Mouse (Mus musculus): ENCODE measurements at regions not wholly inside any gene's neighbourhood (a gene's known extent, or its start where the extent isn't known, plus 50 kb on each side); places are given as distances from the start of the nearest gene placed in this dataset.
A peak's percentile ranks its signal among the peaks of the same experiment; 100 is the strongest.

- DNase-seq (ENCODE audit: low read depth, low spot score) = no peak
- CTCF ChIA-PET = interaction anchor here (0.7 to 1.0 kb wide), 3 partner anchors 10 to 14 kb away, joined by 3 read pairs; no protein-coding TSS in a partner anchor
- H3K27me3 ChIP-seq = peaks cover 45% of the 10 kb centered on the region
- POLR2A ChIA-PET = no interaction called here
- TF ChIP-seq CTCF (IDR thresholded peaks at IDR 0.05) = peak; percentile 69
- ATAC-seq = no peak
- in situ Hi-C loops (cut with MboI; ENCODE audit: low pct_unique_long_range_greater_than_20kb) = no loop called here
Measured at GRCm38 (mm10) chrX:107477066-107477465, 73.9 kb upstream of the Itm2a start.

GRCm38 (mm10) chrX:107469242-107469641 lies 66.1 kb upstream of the Itm2a start:
- DNase-seq (ENCODE audit: low read depth, low spot score) = no peak
- no peak for ATAC-seq
- CTCF ChIA-PET = no interaction called here
- peaks cover 57% of the 10 kb centered on the region for H3K27me3 ChIP-seq
- in situ Hi-C loops (cut with MboI; ENCODE audit: low pct_unique_long_range_greater_than_20kb) = no loop called here
- no peak for TF ChIP-seq CTCF (IDR thresholded peaks at IDR 0.05)
- POLR2A ChIA-PET = no interaction called here

Data from Patski (cell line).